Mouse (Mus musculus): ENCODE measurements around the gene Enox1.
"Not testable (repeated sequence)": the region's sequence is repeated elsewhere in the genome, so short reads cannot be mapped to it uniquely, and the experiment has no call there.

Enox1 gene

DNA sequence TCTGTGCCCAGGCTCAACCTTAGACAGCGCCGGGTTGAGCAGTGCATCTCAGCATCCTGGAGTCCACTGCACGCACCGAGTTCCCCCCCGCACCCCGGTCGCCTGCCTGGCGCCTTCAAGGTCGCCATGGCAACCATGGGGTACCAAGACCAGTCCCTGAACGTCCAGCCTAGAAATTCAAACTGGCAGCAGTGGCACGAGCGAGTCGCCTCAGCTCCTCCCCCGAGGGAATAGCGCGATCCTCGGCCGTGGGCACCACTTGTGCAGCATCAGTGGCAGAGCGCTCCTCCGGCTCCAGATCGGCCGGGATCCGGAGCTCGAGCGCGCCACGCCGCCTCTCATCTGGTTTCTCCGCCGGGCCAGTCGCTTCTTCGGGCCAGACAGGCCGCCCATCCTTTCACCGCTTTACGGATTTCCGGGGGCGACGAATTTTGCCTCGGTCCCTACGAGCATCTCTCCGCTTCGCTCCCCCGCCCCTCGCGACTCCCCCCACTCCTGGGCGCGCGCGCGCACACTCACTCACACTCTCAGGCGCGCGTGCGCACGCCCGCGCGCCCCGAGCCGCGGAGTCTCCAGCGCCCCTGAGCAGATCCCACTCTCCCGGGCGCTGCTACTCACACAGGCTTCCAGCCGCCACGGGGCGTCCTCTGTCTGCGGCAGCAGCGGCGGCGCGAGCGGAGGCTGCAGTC lies at the start of gene Enox1:
Enox1 (plus strand) TSS at position 542 of the 689 bp plus-strand sequence.
- peak; percentile 14 for DNase-seq (ENCODE audit: low read depth)

- not testable (repeated sequence) for DNase-seq (ENCODE audit: low read depth)
These were observed 45.9 kb upstream of the Enox1 start for GRCm38 (mm10) chr14:77110622-77111021.

DNA sequence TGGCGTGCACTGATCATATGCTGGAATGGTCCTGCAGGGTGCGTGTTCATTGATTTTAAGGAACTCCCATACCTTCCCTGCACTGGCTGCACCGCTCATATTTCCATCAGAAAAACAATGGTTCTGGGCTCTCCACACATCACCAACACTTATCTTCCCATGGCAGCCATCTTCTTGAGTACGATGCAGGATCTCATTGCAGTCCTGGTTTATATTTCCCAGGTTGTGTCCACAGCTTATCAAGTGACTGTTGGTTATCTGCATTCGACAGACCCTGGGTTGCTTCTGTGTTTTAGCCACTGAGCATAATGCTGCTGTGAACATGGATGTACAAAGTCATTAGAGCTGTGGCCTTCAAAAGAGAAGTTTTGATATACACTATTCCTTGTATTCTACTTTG lies 26.0 kb upstream of the Enox1 start:
- no peak for DNase-seq (ENCODE audit: low read depth)

DNA sequence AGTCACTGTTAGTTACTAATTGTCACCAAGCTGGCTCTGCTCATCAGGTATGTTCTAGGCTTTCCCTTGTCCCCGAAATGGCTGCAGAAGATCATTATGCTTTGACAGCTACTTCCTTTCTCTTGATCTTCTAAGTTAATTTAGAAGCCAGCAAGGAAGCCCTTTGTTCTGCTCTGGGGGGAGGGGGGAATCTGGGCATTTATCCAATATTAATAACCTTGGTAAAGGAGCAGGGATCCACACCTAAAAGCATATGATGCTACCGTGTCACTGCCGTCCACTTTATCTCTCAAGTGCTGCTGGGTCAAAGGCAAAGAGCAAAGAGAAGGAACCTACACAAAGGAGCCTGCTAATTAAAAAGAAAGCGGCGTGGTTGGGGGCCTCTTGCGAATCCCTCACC lies 19.6 kb upstream of the Enox1 start:
- no peak for DNase-seq (ENCODE audit: low read depth)

- DNase-seq (ENCODE audit: low read depth) = peak; percentile 85
These were observed 15.0 kb upstream of the Enox1 start for GRCm38 (mm10) chr14:77141324-77142282.

DNA sequence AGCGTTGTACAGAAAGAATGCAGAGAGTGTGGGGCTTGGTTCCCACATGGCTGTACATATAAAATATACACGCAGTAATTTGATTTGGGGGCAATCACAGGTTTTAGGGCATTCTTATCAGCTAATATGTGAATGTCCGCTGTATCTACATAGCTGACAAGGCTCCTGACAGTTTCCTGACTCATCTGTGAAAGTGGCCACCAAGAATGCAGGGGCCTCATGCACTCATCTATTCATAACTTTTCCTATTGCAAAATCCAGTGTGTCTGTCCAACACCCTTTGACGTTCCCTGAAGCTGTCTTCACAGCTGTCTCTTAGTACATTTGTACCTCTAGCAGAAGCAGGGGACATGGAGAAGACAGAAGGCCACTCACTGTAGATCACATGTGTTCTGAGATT lies 11.5 kb upstream of the Enox1 start:
- no peak for DNase-seq (ENCODE audit: low read depth)

GRCm38 (mm10) chr14:77147635-77148034 lies 8.9 kb upstream of the Enox1 start:
- DNase-seq (ENCODE audit: low read depth) = no peak

- no peak for DNase-seq (ENCODE audit: low read depth)
These were observed 6.0 kb upstream of the Enox1 start for GRCm38 (mm10) chr14:77150556-77150955.

GRCm38 (mm10) chr14:77151431-77151830 lies 5.1 kb upstream of the Enox1 start:
- no peak for DNase-seq (ENCODE audit: low read depth)

GRCm38 (mm10) chr14:77156911-77157504 lies 445 bp downstream of the Enox1 start:
- DNase-seq (ENCODE audit: low read depth) = peak; percentile 10

DNA sequence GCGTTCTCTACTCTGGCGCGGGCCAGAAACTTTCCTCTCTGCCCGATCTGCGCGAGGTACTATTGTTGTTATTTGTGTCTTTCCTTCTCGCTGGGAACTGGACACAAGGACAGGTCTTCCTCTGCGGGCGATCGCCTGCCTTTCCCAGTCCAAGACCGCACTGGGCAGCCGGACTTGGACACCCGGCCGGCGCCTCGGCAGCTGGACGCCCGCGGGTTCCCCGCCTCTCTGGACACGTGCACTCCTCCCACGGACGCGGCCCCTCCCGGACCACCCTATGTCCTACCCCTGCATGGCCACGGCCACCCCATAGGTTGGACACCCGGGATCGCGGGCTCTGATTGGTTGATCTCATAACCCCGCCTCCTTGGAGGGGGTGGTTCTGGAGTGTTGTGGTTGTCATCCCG lies 945 bp downstream of the Enox1 start:
- DNase-seq (ENCODE audit: low read depth) = no peak

- DNase-seq (ENCODE audit: low read depth) = no peak
These were observed 2.8 kb downstream of the Enox1 start for GRCm38 (mm10) chr14:77159397-77159796.

DNA sequence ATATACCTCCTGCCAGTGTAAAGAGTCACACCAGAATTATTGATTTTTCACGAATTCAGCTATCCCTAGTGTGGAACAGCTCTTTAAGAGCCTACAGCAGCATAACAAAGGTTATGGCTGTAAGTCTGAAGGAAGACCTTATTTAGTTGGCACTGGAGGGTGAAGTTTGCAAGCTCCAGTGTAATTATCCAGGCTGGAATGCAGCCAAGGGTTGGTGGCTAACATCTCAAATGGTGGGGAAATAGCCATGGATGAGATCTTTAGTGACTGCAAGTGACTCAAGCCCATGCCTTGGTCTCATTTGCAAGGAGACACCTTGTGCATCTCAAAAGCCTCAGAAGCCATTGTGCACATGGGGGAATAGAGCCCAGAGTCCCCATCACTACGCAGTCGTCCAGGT lies 5.9 kb downstream of the Enox1 start:
- DNase-seq (ENCODE audit: low read depth) = no peak

GRCm38 (mm10) chr14:77164396-77164795 lies 7.8 kb downstream of the Enox1 start:
- DNase-seq (ENCODE audit: low read depth) = no peak

DNA sequence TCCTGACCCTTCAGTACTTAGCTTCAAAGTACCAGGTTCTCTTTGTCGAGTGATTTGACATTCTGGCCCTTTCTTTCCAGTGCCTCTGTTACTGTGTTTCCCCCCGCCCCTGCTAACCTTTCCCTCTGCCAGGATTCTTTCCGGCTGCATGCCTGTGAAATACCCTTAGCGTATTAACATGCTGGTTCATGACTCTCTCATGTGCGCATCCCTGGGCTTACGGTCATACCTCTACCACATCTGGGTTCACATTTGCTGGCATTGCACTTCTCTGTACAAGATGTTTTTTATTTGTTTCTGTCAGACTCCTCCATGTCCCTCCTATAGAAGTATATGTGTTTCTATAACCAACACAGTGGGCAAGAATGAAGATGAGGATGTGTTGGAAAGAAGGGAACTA lies 11.6 kb downstream of the Enox1 start:
- no peak for DNase-seq (ENCODE audit: low read depth)

DNA sequence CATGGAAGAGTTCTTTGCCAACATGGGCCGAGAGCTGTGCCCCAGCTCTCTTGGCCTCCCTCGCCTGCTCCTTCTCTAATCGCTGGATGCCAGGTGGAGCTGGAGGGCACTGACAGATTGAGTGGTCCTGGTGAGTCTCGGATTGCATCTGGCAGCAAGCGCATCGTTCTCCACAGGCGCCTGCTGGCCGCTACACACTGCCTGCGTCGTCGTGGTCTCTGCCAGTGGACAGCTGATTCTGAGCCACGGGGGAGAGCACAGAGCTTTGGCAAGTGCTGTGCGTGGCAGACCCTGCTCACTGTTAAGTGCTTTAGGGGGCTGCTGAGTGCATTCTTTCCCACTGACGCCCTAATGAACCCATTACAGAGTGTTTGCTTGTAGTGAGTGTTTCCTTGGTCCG lies 17.9 kb downstream of the Enox1 start:
- no peak for DNase-seq (ENCODE audit: low read depth)

GRCm38 (mm10) chr14:77174931-77175330 lies 18.4 kb downstream of the Enox1 start:
- DNase-seq (ENCODE audit: low read depth) = no peak

- no peak for DNase-seq (ENCODE audit: low read depth)
These were observed 23.7 kb downstream of the Enox1 start for GRCm38 (mm10) chr14:77180241-77180640.

DNA sequence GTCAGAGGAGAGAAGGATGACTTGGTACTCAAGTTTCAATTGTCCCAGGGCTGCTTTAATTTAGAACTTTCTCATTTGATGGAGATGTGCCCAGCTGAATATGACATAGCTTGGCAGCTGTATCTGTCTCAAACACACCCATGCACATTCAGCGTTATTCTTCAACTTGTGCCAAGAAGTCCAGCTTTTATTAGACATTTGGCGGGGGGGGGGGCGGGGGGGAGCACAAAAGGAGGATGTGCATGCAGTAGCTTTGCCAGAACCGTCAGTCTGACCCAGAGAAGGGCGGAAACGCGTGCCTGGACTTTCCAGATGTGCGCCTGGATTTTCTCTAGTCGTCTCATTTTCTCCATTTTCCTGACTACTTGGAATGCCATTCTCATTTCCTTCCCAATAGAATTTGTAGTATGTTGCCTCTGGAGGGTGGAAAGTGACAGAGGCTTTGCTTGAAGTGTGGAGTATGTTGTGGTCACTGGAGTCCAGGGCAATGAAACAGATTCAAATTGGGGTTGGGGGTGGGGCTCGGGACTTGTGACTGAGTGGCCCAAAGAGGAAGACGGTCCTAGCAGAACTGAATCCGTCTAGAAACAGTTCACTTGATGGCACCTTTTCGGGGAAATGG lies 24.3 kb downstream of the Enox1 start:
- DNase-seq (ENCODE audit: low read depth) = no peak

DNA sequence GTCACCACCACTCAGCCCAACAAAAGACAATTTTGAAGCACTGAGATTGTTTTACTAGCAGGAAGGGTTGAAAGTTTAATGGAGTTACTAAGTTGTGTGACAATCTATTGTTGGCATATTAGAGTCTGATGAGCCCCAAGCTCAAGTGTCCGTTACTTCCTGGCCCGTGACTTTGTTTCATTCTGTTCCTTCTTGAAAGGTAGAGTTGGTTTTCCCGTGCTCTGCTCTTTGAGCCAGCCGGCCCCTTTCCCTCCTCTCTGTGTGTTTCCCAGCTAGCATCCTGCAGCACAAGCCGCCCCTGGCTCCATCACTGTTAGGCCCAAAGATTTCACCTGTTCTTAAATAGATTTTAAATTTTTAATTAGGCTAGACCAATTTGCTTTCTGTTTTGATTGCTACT lies 26.9 kb downstream of the Enox1 start:
- no peak for DNase-seq (ENCODE audit: low read depth)

- no peak for DNase-seq (ENCODE audit: low read depth)
These were observed 33.6 kb downstream of the Enox1 start for GRCm38 (mm10) chr14:77190158-77190557.

DNA sequence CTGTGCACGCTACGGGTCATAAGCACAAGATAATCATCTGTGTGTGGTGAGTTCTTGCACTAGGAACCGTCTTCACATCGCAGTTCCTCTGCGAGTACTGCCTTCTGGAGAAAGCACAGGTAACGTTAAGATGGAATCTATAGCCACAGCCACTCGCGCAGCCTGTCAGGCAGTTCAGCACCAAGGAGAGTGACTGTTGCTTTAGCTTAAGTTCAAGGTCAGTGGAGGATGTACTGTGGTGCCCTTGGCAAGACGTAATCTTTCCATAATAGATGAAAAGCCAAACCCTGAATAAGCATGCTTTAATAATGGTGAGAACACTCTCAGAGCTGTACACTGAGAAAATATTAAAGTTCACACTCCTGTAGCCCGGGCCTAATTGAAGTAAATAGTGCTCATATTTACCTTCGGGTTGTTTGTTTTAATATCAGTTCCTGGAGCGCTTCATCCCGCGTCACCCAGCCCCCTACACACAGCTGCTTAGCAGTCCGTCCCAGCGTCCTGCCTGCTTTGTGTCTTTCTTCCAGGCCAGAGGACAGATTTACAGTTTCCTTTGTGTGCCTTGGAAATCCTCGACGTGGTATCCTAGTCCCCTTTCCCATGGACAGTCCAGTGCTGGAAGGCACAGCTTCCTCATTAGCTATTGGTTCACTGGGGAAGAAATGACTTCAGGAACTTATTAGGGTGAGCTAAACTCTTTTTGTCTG lies 38.9 kb downstream of the Enox1 start:
- no peak for DNase-seq (ENCODE audit: low read depth)
